Mouse (Mus musculus): Measurements from ENCODE around the gene Cxcr1. TPM values are rescaled to one million over a fixed set of nuclear protein-coding genes. Genes with fewer than 3 reads are reported as not detected.

The Cxcr1 gene
- polyA plus RNA-seq, 1 experiment from 2014 or later: not detected

DNA sequence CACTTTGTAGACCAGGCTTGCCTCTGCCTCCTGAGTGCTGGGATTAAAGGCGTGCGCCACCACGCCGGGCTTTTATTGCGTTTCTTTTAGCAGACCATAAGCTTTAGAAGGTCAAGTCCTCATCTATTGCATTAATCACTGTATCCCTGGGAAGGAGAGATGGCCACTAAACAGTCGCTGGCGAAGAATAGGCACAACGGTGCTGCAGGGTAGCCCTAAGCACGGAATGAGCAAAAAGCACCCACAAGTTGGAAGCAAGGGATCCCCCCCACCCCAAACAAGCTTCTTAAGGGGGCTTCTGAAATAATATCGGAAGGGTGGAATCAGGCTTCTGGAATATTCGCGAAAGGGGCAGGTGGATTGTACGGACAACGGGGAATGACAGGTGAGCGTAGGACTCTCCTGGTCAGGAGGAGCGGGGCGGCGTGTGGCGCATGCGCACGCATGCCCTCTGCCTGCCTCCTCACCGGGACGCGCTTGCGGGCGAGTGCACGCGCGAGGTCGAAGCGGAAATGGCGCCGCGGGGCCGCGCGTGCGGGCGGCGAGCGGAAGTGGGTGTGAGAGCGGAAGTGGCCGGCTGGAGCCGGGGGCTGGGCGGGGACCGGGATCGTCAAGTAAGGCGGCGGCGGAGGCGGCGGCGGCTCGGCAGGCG is 41.6 kb upstream of the Cxcr1 start, which contains the start of gene Arpc2:
Gene Arpc2 (plus strand): TSS at position 147 of the 652 bp plus-strand sequence.
- WGBS: under 1% methylated on average over 55 of the region's 55 CpGs
- Histone ChIP-seq H3K9me3 (ENCODE audit: control insufficient read depth, low read length) (no peaks in the 10 kb centered on the region), H3K4me3 (ENCODE audit: low read depth, low read length) (peak within 1 kb of the TSS; percentile 85), H3K36me3 (ENCODE audit: control insufficient read depth, insufficient read depth, low read length) (no peaks in the 10 kb centered on the region), H3K9ac (ENCODE audit: low read length) (peak within 1 kb of the TSS; percentile 82), H3K27ac (ENCODE audit: low read depth, low read length) (peak within 1 kb of the TSS; percentile 79), H3K4me2 (ENCODE audit: low read depth, low read length, severe bottlenecking) (peak within 1 kb of the TSS; percentile 75), H3K27me3 (ENCODE audit: control insufficient read depth, insufficient read depth, low read length) (no peaks in the 10 kb centered on the region), H3K4me1 (replicated peaks; ENCODE audit: control insufficient read depth, insufficient read depth, low read length) (0 out of 2 replicates have a peak, but pooled peaks cover 7% of the 10 kb centered on the region)
- peak; percentile 98 for DNase-seq (ENCODE audit: low spot score)
- peak; percentile 93 for ATAC-seq (replicated peaks; ENCODE audit: low FRiP score)

DNA sequence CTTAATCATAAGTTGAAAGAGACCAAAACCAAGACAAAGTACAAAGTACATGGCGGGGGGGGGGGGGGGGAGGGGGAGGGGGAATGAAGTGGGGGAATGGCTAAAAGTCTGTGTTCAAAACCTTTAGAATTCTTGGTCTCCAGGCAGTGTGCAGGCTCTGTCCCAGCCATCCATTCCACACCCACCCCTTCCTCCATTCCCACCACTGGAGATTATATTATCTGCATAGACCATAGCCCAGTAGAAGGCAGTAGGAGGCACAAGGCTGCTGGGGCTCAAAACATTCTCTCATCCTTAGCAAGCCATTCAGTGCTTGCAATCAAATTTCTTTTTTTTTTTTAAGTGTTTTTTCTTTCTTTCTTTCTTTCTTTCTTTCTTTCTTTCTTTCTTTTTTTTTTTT is 36.6 kb upstream of the Cxcr1 start:
- ATAC-seq (replicated peaks; ENCODE audit: low FRiP score): no peak
- no CpG with 5 or more reads among the region's 1 CpGs for WGBS
- H3K9me3 ChIP-seq (ENCODE audit: control insufficient read depth, low read length): no peaks in the 10 kb centered on the region
- no peaks in the 10 kb centered on the region for H3K4me1 ChIP-seq (replicated peaks; ENCODE audit: control insufficient read depth, insufficient read depth, low read length)
- H3K27me3 ChIP-seq (ENCODE audit: control insufficient read depth, insufficient read depth, low read length): no peaks in the 10 kb centered on the region
- no peak for DNase-seq (ENCODE audit: low spot score)
- no peak overlapping the region for H3K4me3 ChIP-seq (ENCODE audit: low read depth, low read length)
- no peaks in the 10 kb centered on the region for H3K36me3 ChIP-seq (ENCODE audit: control insufficient read depth, insufficient read depth, low read length)
- no peak overlapping the region for H3K27ac ChIP-seq (ENCODE audit: low read depth, low read length)
- H3K9ac ChIP-seq (ENCODE audit: low read length): no peak overlapping the region
- H3K4me2 ChIP-seq (ENCODE audit: low read depth, low read length, severe bottlenecking): no peak overlapping the region

DNA sequence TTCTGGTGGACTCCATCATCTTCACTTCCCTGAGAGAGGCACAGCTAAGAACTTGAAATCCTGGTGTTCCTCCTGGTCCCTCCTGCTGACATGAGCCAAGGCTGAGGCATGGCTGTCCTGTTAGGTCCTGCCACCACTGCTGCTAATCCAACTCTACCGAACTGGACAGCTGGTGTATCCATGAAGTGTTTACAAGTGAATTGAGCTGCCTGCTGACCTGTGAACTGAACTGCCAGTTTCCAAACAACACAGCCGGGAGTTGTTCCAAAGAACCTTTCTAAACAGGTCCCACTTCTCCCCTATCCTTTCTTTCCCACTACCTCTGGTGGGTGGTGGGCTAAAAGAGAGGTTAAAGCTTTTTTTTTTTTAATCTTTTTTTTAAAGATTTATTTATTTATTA is 35.5 kb upstream of the Cxcr1 start:
- no peak for DNase-seq (ENCODE audit: low spot score)
- no peaks in the 10 kb centered on the region for H3K36me3 ChIP-seq (ENCODE audit: control insufficient read depth, insufficient read depth, low read length)
- no peak overlapping the region for H3K27ac ChIP-seq (ENCODE audit: low read depth, low read length)
- WGBS: 69% methylated on average over 2 of the region's 2 CpGs
- no peaks in the 10 kb centered on the region for H3K9me3 ChIP-seq (ENCODE audit: control insufficient read depth, low read length)
- ATAC-seq (replicated peaks; ENCODE audit: low FRiP score): no peak
- H3K4me1 ChIP-seq (replicated peaks; ENCODE audit: control insufficient read depth, insufficient read depth, low read length): no peaks in the 10 kb centered on the region
- H3K27me3 ChIP-seq (ENCODE audit: control insufficient read depth, insufficient read depth, low read length): no peaks in the 10 kb centered on the region
- no peak overlapping the region for H3K4me3 ChIP-seq (ENCODE audit: low read depth, low read length)
- H3K4me2 ChIP-seq (ENCODE audit: low read depth, low read length, severe bottlenecking): no peak overlapping the region
- H3K9ac ChIP-seq (ENCODE audit: low read length): no peak overlapping the region

DNA sequence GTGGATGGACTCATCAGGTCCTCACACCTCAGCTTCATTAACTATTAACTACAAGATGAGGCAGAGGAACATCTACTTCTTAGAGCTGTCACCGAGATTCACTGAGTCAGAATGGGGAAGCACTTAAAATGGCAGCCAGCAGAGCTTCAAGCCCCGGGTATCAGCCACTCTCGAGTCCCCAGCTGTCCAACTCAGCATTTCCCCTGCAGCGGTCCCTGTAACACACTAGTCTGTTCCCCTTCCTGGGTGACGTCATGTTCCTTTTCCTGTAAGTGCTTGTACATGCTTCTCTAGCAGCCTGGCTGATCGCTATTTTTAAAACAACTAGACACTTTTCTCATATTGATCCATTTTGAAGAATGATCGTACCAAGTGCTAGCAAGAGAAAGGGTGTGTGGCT is 32.9 kb upstream of the Cxcr1 start:
- 87% methylated on average over 7 of the region's 7 CpGs for WGBS

DNA sequence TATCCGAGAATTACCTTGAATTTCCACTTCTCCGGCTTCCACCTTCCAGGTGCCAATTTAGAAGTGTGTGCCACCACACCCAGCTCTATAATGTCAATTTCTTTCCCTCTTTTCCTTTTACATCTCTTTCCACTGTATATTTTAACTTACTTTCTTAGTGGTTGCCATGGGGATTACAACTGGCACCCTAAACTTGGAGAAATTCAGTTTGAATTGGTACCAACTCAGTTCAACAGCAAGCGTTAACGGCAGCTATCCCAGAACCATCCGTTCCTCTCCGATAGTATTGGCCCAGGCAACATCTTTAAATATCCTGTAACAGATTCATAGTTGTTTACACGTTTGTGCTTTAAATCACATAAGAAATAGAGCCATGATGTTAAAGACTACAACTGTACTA is 25.5 kb upstream of the Cxcr1 start:
- 89% methylated on average over 7 of the region's 7 CpGs for WGBS
- no peaks in the 10 kb centered on the region for H3K27me3 ChIP-seq (ENCODE audit: control insufficient read depth, insufficient read depth, low read length)

More for the DNA sequence above, 32.9 kb upstream of the Cxcr1 start:
- H3K36me3 ChIP-seq (ENCODE audit: control insufficient read depth, insufficient read depth, low read length): no peaks in the 10 kb centered on the region
- no peaks in the 10 kb centered on the region for H3K4me1 ChIP-seq (replicated peaks; ENCODE audit: control insufficient read depth, insufficient read depth, low read length)
- H3K27me3 ChIP-seq (ENCODE audit: control insufficient read depth, insufficient read depth, low read length): no peaks in the 10 kb centered on the region
- no peaks in the 10 kb centered on the region for H3K9me3 ChIP-seq (ENCODE audit: control insufficient read depth, low read length)
- no peak for ATAC-seq (replicated peaks; ENCODE audit: low FRiP score)
- no peak overlapping the region for H3K27ac ChIP-seq (ENCODE audit: low read depth, low read length)
- H3K4me3 ChIP-seq (ENCODE audit: low read depth, low read length): no peak overlapping the region
- DNase-seq (ENCODE audit: low spot score): no peak
- no peak overlapping the region for H3K4me2 ChIP-seq (ENCODE audit: low read depth, low read length, severe bottlenecking)
- no peak overlapping the region for H3K9ac ChIP-seq (ENCODE audit: low read length)

DNA sequence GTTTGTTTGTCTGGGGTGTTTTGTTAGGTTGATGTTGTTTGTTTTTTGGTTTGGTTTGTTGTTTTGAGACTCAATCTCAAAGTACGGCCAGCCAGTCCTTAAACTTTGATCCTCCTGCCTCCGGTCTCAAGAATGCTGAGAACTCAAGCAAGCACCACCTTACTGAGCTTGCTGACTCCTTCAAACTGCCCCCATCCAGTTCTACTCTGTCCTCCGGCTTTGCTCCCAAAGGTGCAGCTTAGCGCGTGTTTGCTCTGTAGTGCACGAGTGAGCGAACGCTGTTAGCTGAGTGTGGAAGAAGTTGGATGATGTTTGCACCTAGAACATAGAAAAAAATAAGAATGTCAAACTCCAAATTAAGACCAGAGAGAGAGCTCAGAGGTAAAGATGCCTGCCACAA is 14.5 kb upstream of the Cxcr1 start:
- no peaks in the 10 kb centered on the region for H3K36me3 ChIP-seq (ENCODE audit: control insufficient read depth, insufficient read depth, low read length)
- no peak overlapping the region for H3K27ac ChIP-seq (ENCODE audit: low read depth, low read length)
- no peak overlapping the region for H3K4me2 ChIP-seq (ENCODE audit: low read depth, low read length, severe bottlenecking)
- DNase-seq (ENCODE audit: low spot score): no peak
- no peaks in the 10 kb centered on the region for H3K4me1 ChIP-seq (replicated peaks; ENCODE audit: control insufficient read depth, insufficient read depth, low read length)
- no peaks in the 10 kb centered on the region for H3K27me3 ChIP-seq (ENCODE audit: control insufficient read depth, insufficient read depth, low read length)
- 92% methylated on average over 8 of the region's 8 CpGs for WGBS
- H3K9me3 ChIP-seq (ENCODE audit: control insufficient read depth, low read length): no peaks in the 10 kb centered on the region
- no peak overlapping the region for H3K9ac ChIP-seq (ENCODE audit: low read length)
- no peak for ATAC-seq (replicated peaks; ENCODE audit: low FRiP score)
- no peak overlapping the region for H3K4me3 ChIP-seq (ENCODE audit: low read depth, low read length)

More for the DNA sequence above, 25.5 kb upstream of the Cxcr1 start:
- ATAC-seq (replicated peaks; ENCODE audit: low FRiP score) (no peak), DNase-seq (ENCODE audit: low spot score) (no peak)
- no peak overlapping the region for H3K9ac ChIP-seq (ENCODE audit: low read length)
- no peak overlapping the region for H3K27ac ChIP-seq (ENCODE audit: low read depth, low read length)
- H3K9me3 ChIP-seq (ENCODE audit: control insufficient read depth, low read length): no peaks in the 10 kb centered on the region
- H3K4me1 ChIP-seq (replicated peaks; ENCODE audit: control insufficient read depth, insufficient read depth, low read length): no peaks in the 10 kb centered on the region
- no peaks in the 10 kb centered on the region for H3K36me3 ChIP-seq (ENCODE audit: control insufficient read depth, insufficient read depth, low read length)
- H3K4me3 ChIP-seq (ENCODE audit: low read depth, low read length): no peak overlapping the region
- no peak overlapping the region for H3K4me2 ChIP-seq (ENCODE audit: low read depth, low read length, severe bottlenecking)

DNA sequence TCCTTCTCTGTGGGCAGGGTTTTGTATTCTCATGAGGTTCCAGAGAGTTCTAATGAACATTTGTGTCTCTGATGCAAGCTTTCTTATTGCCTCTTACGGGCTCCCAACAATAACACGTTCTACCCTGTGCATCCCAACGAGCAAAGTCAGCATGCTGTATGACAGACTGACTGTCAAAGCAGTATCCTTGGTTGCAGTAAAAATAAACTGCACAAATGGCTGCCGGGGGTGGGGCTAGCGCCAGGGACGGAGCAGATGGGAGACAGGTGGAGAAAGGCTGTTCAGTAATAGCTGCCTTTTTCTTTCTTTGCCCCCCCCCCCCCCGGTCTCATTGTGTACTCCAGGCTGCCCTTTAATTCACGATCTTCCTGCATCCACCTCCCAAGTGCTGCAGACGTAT is 13.5 kb upstream of the Cxcr1 start:
- Histone ChIP-seq H3K4me3 (ENCODE audit: low read depth, low read length) (no peak overlapping the region), H3K4me2 (ENCODE audit: low read depth, low read length, severe bottlenecking) (no peak overlapping the region), H3K9ac (ENCODE audit: low read length) (no peak overlapping the region), H3K36me3 (ENCODE audit: control insufficient read depth, insufficient read depth, low read length) (no peaks in the 10 kb centered on the region), H3K4me1 (replicated peaks; ENCODE audit: control insufficient read depth, insufficient read depth, low read length) (no peaks in the 10 kb centered on the region), H3K27ac (ENCODE audit: low read depth, low read length) (no peak overlapping the region), H3K9me3 (ENCODE audit: control insufficient read depth, low read length) (no peaks in the 10 kb centered on the region), H3K27me3 (ENCODE audit: control insufficient read depth, insufficient read depth, low read length) (no peaks in the 10 kb centered on the region)
- no peak for DNase-seq (ENCODE audit: low spot score)
- ATAC-seq (replicated peaks; ENCODE audit: low FRiP score): no peak
- WGBS: 73% methylated on average over 9 of the region's 9 CpGs

DNA sequence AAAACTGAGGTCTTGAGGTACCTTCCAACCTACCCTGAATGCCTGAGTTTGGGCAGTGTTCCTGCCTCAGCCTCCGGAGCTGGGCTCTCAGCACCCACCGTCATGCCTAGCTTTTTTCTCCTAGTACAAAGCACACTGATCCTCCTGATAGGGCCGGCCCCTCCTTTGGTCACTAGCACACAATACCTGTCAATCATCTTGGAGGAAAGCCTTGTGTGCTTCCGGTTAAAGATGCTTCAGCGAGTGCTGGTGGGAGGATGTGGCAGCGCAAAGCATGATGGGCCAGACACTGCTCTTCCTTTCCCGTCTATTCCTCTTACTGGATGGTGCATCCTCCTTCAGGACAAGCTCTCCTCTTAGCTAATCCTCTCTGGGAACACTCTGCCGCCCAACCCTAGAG is 12.2 kb upstream of the Cxcr1 start:
- Histone ChIP-seq H3K4me1 (replicated peaks; ENCODE audit: control insufficient read depth, insufficient read depth, low read length) (no peaks in the 10 kb centered on the region), H3K9ac (ENCODE audit: low read length) (no peak overlapping the region), H3K36me3 (ENCODE audit: control insufficient read depth, insufficient read depth, low read length) (no peaks in the 10 kb centered on the region), H3K4me2 (ENCODE audit: low read depth, low read length, severe bottlenecking) (no peak overlapping the region), H3K27me3 (ENCODE audit: control insufficient read depth, insufficient read depth, low read length) (no peaks in the 10 kb centered on the region), H3K4me3 (ENCODE audit: low read depth, low read length) (no peak overlapping the region), H3K9me3 (ENCODE audit: control insufficient read depth, low read length) (no peaks in the 10 kb centered on the region), H3K27ac (ENCODE audit: low read depth, low read length) (no peak overlapping the region)
- WGBS: 75% methylated on average over 8 of the region's 8 CpGs
- DNase-seq (ENCODE audit: low spot score) (no peak), ATAC-seq (replicated peaks; ENCODE audit: low FRiP score) (no peak)

DNA sequence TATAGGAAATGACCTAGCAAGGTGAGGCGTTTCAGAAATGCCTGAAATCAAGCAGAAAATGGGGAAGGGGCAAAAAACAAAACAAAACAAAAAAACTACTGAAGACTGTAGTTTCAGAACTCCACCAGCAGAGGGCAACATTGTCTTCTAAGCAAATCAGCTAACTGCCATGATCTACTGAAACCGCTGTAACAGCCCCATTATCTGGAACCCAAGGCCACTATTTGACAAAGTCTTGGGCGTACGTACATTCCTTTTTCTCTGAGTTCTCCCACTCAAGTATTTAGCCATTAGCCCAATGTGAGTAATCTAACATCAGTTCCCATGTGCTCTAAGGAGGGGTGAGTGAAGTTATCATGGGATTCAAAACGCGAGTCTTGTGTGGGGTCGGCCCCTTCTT is 11.4 kb upstream of the Cxcr1 start:
- H3K27me3 ChIP-seq (ENCODE audit: control insufficient read depth, insufficient read depth, low read length): no peaks in the 10 kb centered on the region
- ATAC-seq (replicated peaks; ENCODE audit: low FRiP score): no peak
- DNase-seq (ENCODE audit: low spot score): no peak

More for the DNA sequence above, 11.4 kb upstream of the Cxcr1 start:
- Histone ChIP-seq H3K4me3 (ENCODE audit: low read depth, low read length) (no peak overlapping the region), H3K9ac (ENCODE audit: low read length) (no peak overlapping the region), H3K4me1 (replicated peaks; ENCODE audit: control insufficient read depth, insufficient read depth, low read length) (no peaks in the 10 kb centered on the region), H3K4me2 (ENCODE audit: low read depth, low read length, severe bottlenecking) (no peak overlapping the region), H3K9me3 (ENCODE audit: control insufficient read depth, low read length) (no peaks in the 10 kb centered on the region), H3K36me3 (ENCODE audit: control insufficient read depth, insufficient read depth, low read length) (no peaks in the 10 kb centered on the region), H3K27ac (ENCODE audit: low read depth, low read length) (no peak overlapping the region)
- WGBS: 65% methylated on average over 7 of the region's 7 CpGs

Data from forebrain, embryonic 11.5 days (tissue).